Mouse (Mus musculus) intestine, embryonic 16.5 days (tissue): Measurements from ENCODE around the gene Tex29. TPM values are rescaled to one million over a fixed set of nuclear protein-coding genes. Genes with fewer than 3 reads are reported as not detected.

Source experiments
- ATAC-seq: fragments of 200-750 bp; cut with Nextera tagmentation; 2 replicates; pipeline ENCODE4 v1.8.0; 2017; ENCODE audit warnings: moderate TSS enrichment, moderate library complexity
- H3K27ac ChIP-seq: fragments of 300-500 bp; sonication (generic); 2 replicates; pipeline ENCODE4 v1.5.1; 2014; ENCODE audit warnings: mild to moderate bottlenecking, low read length
- H3K27me3 ChIP-seq: fragments of 300-500 bp; sonication (generic); replicated peaks from 2 replicates; pipeline ENCODE4 v1.6.1; 2014; ENCODE audit warnings: low read length, control low read depth, mixed read lengths; ENCODE audit not compliant: control insufficient read depth, insufficient read depth
- H3K36me3 ChIP-seq: fragments of 300-500 bp; sonication (generic); 2 replicates; pipeline ENCODE4 v1.6.1; 2014; ENCODE audit warnings: low read length, control low read depth; ENCODE audit not compliant: control insufficient read depth, insufficient read depth
- H3K4me1 ChIP-seq: fragments of 300-500 bp; sonication (generic); 2 replicates; pipeline ENCODE4 v1.6.1; 2014; ENCODE audit warnings: low read length, control low read depth, mixed read lengths; ENCODE audit not compliant: control insufficient read depth, insufficient read depth
- H3K4me2 ChIP-seq: fragments of 300-500 bp; sonication (generic); 2 replicates; pipeline ENCODE4 v1.6.1; 2014; ENCODE audit warnings: low read depth, low read length, control low read depth
- H3K4me3 ChIP-seq: fragments of 300-500 bp; sonication (generic); 2 replicates; pipeline ENCODE4 v1.5.1; 2014; ENCODE audit warnings: mild to moderate bottlenecking, low read length
- H3K9ac ChIP-seq: fragments of 300-500 bp; sonication (generic); 2 replicates; pipeline ENCODE4 v1.6.1; 2014; ENCODE audit warnings: low read depth, low read length
- H3K9me3 ChIP-seq: fragments of 300-500 bp; sonication (generic); 2 replicates; pipeline ENCODE4 v1.6.1; 2016; ENCODE audit warnings: low read length, control low read depth; ENCODE audit not compliant: control insufficient read depth
- WGBS: fragments of 180-500 bp; shearing (Covaris S2); extraction: QIAGEN DNeasy Blood & Tissue Kit; methylation state at CpG from one replicate; pipeline ENCODE4 v1.1.7; 2014; 5-methylcytosine and 5-hydroxymethylcytosine counted together
- polyA plus RNA-seq: library from polyadenylated mRNA; unstranded; fragments of >200 nt; fragmentation: Nextera tagmentation; extraction: Ambion mirVana; gene quantifications from 2 replicates; pipeline ENCODE4 v1.2.1, GENCODE M21; 2015

The Tex29 gene
- polyA plus RNA-seq, 1 experiment from 2014 or later, result not detected

DNA sequence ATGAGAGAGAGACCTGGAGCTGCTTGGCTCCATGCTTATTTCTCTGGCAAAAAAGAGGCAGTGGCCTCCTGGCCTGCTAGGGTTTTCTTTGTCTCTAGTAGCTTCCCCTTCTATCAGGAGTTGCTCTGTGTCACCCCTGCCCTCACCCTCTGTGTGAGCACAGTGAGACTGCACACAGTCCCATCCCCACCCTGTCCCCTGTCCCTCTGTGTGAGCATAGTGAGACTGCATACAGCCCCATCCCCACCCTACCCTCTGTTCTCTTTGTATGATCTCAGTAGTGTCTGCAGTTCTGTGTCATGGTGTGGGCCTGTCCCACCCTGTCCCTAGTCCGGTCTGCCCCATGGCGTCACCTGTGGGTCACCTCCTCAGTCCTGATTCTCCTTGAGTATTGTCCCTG, 46.5 kb downstream of the Tex29 start:
- Histone ChIP-seq H3K4me1 (no peaks in the 10 kb centered on the region), H3K27me3 (no peaks in the 10 kb centered on the region), H3K4me2 (no peak overlapping the region), H3K9ac (no peak overlapping the region), H3K9me3 (peaks cover 4% of the 10 kb centered on the region; the same call in 1 of the 2 replicates), H3K36me3 (no peaks in the 10 kb centered on the region), H3K4me3 (no peak overlapping the region), H3K27ac (no peak overlapping the region)
- ATAC-seq, result no peak
- 90% methylated on average over 2 of the region's 2 CpGs for WGBS

DNA sequence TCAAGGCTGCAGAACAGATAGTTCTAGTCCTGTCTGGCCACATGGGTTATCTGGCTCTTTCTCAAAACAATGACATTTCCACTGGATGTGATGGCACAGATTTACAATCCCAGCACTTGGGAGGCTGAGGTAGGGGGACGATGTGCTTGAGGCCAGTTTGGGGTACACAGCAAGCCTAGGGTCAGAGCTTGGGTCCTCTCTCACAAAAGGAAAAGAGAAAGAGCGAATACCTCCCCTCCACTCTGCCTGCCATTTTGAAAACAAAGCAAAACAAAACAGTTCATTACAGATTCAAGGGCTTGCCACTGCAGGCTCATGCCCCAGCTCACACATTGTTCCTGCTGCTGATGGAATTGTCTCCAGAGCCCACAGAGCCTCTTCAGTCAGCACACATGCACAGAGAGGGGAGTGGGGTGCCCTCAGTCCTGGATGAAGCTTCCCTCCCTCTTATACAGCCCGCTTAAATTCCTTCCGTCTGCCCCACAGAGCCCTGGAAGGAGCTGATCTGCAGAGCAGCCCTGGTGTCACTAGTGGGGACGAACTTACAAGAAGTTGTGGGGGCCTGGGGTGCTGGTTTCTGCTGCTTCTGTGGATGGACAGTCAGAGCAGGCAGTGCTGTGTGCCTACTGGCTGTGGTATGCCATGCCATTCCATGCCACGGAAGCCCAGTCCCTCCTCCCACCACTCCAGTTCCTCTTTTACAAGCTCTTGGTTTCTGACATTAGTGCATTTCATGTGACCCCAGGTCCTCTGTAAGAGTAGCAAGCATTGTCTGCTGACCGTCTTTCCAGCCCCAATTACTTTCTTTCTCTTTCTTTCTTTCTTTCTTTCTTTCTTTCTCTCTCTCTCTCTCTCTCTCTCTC, 49.1 kb downstream of the Tex29 start:
- no peaks in the 10 kb centered on the region for H3K27me3 ChIP-seq
- no peak overlapping the region for H3K27ac ChIP-seq
- ATAC-seq, result no peak
- H3K9me3 ChIP-seq, result no peaks in the 10 kb centered on the region
- no peak overlapping the region for H3K4me2 ChIP-seq
- H3K36me3 ChIP-seq, result no peaks in the 10 kb centered on the region
- no peak overlapping the region for H3K4me3 ChIP-seq
- 69% methylated on average over 7 of the region's 7 CpGs for WGBS
- no peak overlapping the region for H3K9ac ChIP-seq
- H3K4me1 ChIP-seq, result no peaks in the 10 kb centered on the region

DNA sequence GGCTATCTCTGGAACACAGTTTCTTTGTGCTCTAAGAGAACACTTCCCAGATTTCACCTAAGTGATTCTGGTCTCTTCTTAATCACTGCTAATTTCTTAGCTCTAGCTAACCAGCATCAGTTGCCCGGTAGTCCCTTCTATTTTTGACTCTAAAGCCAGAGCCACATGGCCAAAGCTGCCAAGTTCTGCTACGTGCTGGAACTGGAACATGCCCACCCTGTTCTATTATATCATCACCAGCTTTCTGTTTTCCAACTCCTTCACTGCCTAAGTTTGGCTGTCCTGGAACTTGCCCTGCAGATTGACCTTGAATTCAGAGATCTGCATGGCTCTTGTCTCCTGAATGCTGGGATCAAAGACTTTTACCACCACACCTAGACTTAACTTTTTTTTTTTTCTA, 52.5 kb downstream of the Tex29 start:
- Histone ChIP-seq H3K36me3 (no peaks in the 10 kb centered on the region), H3K4me3 (no peak overlapping the region), H3K9me3 (no peaks in the 10 kb centered on the region), H3K4me1 (no peaks in the 10 kb centered on the region), H3K9ac (no peak overlapping the region), H3K4me2 (no peak overlapping the region), H3K27me3 (no peaks in the 10 kb centered on the region), H3K27ac (no peak overlapping the region)
- 93% methylated on average over 2 of the region's 2 CpGs for WGBS
- no peak for ATAC-seq

DNA sequence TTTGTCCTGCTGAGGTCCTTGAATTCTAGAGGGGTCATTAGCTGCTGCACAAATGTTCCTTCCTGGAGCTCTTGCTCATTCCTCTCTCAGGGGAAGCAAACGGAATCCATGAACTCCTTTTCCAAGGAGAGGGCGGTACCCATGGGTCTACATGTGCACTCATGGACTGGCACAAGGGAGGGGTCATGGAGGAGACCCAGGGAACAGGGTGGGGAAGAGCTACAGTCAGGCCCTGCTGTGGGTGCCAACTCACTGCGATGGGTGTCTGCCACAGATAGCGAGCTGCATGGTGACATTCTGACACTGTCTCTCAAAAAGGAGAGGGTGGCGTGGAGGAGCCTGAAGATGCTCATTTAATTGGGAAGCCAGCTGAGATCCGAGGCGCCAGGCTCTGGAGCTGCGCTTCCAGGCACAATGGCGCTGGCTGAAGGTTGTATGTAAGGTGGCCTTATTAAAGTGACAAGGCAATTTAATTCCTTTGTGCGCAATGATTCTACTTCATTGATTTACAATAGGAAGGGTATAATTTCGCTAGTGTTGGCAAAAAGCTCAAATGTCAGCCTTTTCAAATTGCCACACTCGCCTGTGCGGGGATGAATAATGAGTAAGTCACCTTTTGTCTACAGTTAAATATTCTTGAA, 55.9 kb downstream of the Tex29 start:
- no peak overlapping the region for H3K4me3 ChIP-seq
- no peaks in the 10 kb centered on the region for H3K36me3 ChIP-seq
- H3K27ac ChIP-seq, result no peak overlapping the region
- H3K9ac ChIP-seq, result no peak overlapping the region
- no peaks in the 10 kb centered on the region for H3K27me3 ChIP-seq
- no peaks in the 10 kb centered on the region for H3K9me3 ChIP-seq
- no peak overlapping the region for H3K4me2 ChIP-seq
- ATAC-seq, result no peak
- WGBS, result 86% methylated on average over 13 of the region's 13 CpGs
- H3K4me1 ChIP-seq, result no peaks in the 10 kb centered on the region

DNA sequence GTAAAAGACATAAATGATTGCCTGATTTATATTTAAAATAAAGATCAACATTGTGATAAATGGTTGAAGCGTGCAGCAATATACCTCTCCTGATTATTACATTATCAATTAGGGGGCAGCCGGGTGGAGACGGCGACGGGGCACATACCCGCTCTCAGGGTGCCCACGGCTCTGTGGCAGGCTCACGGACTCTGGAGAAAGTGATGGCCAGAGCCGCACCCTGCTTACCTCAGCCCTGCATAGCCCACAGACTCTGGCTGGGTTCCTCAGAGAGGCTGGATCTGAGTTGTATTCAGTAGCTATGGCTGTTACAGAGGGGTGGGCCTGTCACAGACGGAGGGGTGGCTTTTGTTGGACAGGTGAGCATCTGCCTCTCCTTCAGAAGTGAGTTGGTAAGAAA, 56.4 kb downstream of the Tex29 start:
- Histone ChIP-seq H3K27ac (no peak overlapping the region), H3K4me1 (no peaks in the 10 kb centered on the region), H3K9ac (no peak overlapping the region), H3K36me3 (no peaks in the 10 kb centered on the region), H3K27me3 (no peaks in the 10 kb centered on the region), H3K4me2 (no peak overlapping the region), H3K4me3 (no peak overlapping the region), H3K9me3 (no peaks in the 10 kb centered on the region)
- WGBS, result 75% methylated on average over 10 of the region's 10 CpGs
- ATAC-seq, result no peak

DNA sequence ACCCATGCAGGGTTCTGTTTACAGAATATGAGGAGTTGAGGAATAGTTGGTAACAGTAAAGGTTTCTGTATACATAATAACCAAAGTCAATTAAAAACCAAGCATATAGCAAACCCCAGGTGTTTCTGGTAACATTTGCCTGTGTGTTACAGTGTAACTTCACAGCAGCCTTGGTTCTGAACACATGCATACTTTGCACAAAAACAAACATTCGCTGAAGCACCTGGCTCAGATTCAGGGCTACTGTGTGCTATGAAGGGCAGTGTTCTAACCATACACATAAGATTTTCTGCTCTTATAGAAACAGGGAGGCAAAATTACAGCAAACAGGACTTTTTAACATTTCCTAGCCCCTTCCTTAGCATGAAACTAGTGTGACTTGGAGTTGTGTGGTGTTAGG, 58.5 kb downstream of the Tex29 start:
- Histone ChIP-seq H3K4me2 (no peak overlapping the region), H3K27ac (no peak overlapping the region), H3K27me3 (no peaks in the 10 kb centered on the region), H3K4me1 (no peaks in the 10 kb centered on the region), H3K36me3 (no peaks in the 10 kb centered on the region), H3K9ac (no peak overlapping the region), H3K9me3 (no peaks in the 10 kb centered on the region), H3K4me3 (no peak overlapping the region)
- no peak for ATAC-seq
- 67% methylated on average over 1 of the region's 1 CpGs for WGBS

Other genes starting within 250 kb of the Tex29 start
- 68.9 and 73.5 TPM in 2 replicates for gene Ankrd10, start 204.7 kb upstream of the Tex29 start, polyA plus RNA-seq
- not detected in 2 replicates for gene 1700016D06Rik, start 139.4 kb upstream of the Tex29 start, polyA plus RNA-seq
- gene Arhgef7, start 112.8 kb upstream of the Tex29 start, polyA plus RNA-seq, result 23.9 and 24.0 TPM in 2 replicates